Mouse (Mus musculus) v-Abl transformed pro-B cells (cell line): ENCODE data around the gene Vps33b.

Experiments
- in situ Hi-C, 2 experiments: fragments of 400-800 bp; cut with MboI; formaldehyde crosslinking; loops; one replicate each; pipeline ENCODE4 v1.15.1; 2025; ENCODE audit not compliant: unreplicated experiment in 2 of 2

The Vps33b gene

GRCm38 (mm10) chr7:80268897-80269750 is at the start of gene Vps33b:
Gene Vps33b, plus strand, starts transcription at chr7:80269649.
- in situ Hi-C loops: no loop called here

GRCm38 (mm10) chr7:80220237-80220797 is 49.1 kb upstream of the Vps33b start:
- in situ Hi-C loops: no loop called here

DNA sequence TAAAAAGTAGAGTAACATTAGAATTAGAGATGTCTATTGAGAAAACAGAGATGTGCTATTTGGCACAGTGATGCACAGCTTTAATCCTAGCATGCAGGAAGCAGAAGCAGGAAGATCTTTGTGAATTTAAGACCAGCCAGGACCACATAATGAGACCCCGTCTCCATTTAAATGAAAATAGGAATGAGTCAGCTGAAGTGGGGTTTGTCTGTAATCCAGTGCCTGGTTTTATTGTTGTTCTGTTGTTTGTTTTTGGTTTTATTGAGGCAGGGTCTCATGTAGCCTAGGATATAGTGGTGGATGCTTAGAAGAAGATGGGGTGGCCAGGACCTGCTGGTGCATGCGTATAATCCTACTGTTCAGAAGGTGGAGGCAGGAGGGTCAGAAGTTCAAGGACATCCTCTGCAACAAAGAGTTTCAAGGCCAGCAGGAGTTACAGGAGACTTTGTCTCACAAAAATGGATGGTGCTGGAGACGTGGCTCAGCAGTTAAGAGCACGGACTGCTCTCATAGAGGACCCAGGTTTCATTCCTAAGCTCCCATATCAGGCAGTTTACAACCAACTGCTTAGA is 48.2 kb upstream of the Vps33b start:
- in situ Hi-C loops: no loop called here

DNA sequence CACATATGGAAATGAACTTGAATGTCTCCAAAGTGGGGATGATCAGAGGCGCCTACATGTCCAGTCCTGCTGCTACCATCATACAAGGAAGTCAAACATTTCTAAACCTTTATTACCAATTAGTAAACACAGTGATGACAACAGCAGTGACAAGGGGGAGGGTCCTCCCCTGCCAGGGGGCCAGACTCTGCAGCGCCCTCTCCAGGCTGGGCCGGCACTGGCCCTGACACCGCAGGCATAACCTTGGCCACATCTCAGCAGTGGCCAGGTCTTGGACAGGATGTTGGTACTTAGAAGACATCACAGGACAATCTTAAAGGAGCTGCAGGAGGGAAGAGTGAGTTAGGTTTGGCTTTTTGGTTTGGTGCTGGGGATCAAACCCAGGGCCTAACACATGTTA is 42.4 kb upstream of the Vps33b start:
- in situ Hi-C loops: no loop called here

DNA sequence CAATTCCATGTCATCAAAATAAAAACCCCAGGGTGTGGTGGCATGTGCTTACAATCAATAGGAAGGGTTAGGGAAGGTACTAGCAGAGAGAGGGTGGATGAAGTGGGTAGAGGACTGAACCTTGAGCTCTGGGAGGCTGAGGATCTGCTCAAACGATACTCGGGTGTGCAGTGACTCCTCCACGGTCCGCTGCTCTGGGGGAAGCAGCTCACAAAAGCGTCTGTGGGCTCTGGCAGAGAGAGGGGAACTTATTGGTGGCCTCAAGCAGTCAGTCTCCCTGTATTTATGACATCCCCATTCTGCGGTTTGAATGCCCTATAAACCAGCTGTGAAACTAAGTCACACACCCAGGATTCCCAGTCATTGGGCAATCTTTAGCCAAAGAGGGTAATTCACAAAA is 39.3 kb upstream of the Vps33b start:
- in situ Hi-C loops: no loop called here

GRCm38 (mm10) chr7:80231971-80232488 is 37.4 kb upstream of the Vps33b start:
- in situ Hi-C loops: no loop called here

- in situ Hi-C loops: no loop called here
Observed at GRCm38 (mm10) chr7:80232489-80233029, 36.9 kb upstream of the Vps33b start, which contains the start of the genes Cib1 and Gdpgp1. Gene Cib1, minus strand, starts transcription at chr7:80232813. Gene Gdpgp1, plus strand, starts transcription at chr7:80232865.

- in situ Hi-C loops: no loop called here
Observed at GRCm38 (mm10) chr7:80233799-80234198, 35.6 kb upstream of the Vps33b start.

GRCm38 (mm10) chr7:80238542-80238941 is 30.9 kb upstream of the Vps33b start:
- in situ Hi-C loops: no loop called here

- in situ Hi-C loops: no loop called here
Observed at GRCm38 (mm10) chr7:80241661-80242060, 27.8 kb upstream of the Vps33b start.

DNA sequence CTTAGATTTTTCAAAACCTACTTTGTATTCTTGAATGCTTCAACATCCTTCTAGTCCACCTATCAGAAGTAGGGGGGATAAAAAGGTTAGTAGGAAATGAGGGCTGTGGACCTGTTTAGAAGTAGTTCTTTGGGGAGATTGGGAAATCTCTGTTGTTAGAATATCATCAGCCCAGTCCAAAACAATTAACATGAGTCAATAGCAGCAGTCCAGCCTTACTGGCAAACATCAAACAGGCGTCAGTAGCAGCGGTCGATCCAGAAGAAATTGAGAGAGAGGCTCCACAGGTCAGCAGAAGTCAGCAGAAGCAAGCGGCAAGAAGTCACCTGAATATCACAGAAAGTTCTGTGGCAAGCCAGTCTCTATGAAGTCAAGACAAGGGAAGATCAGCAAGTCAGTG is 24.6 kb upstream of the Vps33b start:
- in situ Hi-C loops: no loop called here

GRCm38 (mm10) chr7:80246148-80246721 is 23.2 kb upstream of the Vps33b start, which contains the start of gene Ttll13:
Gene Ttll13, plus strand, starts transcription at chr7:80246376.
- in situ Hi-C loops: no loop called here

DNA sequence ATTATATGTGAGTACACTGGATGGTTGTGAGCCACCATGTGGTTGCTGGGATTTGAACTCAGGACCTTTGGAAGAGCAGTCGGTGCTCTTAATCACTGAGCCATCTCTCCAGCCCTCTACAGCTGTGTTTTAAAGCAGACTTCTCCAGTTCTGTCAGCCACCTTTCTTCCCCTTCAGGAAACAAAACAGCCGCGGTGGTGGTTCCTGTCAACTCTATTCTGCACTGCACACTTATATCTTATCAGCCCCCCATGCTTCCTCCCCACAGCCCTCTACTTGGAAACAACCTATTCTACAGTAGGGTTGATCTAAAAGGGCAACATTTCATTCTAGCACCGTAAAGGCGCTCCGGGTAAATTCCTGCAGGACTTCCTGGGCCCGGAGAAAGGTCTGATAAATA is 22.6 kb upstream of the Vps33b start:
- in situ Hi-C loops: no loop called here

- in situ Hi-C loops: loop anchor here (5.0 to 10.0 kb wide), 2 partner anchors 110 to 238 kb away; no protein-coding TSS in a partner anchor
Observed at GRCm38 (mm10) chr7:80252437-80252836, 17.0 kb upstream of the Vps33b start.

- in situ Hi-C loops: loop anchor here (5.0 to 10.0 kb wide), 2 partner anchors 111 to 238 kb away; no protein-coding TSS in a partner anchor
Observed at GRCm38 (mm10) chr7:80252886-80253285, 16.6 kb upstream of the Vps33b start.

GRCm38 (mm10) chr7:80255981-80256380 is 13.5 kb upstream of the Vps33b start:
- in situ Hi-C loops: loop anchor here in 1 of 2 experiments (5.0 to 10.0 kb wide), 2 partner anchors 114 to 241 kb away; no protein-coding TSS in a partner anchor

DNA sequence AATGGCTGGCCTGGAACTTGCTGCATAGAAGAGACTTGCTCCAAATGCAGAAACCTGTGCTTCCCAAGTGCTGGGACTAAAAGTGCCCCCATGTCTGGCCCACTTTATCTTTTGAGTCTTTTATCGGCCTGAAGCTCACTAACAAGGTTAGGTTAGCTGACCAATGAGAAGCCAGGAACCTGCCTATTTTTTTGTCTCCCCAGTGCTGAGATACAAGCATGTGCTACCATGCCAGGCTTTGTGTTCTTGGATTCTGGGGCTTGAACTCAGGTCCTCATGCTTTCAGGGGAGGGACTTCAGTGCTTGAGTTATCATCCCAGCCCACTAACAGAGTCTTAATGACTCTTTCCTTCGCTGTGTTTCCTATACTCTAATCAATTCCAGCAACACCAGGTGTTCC is 11.7 kb upstream of the Vps33b start:
- in situ Hi-C loops: loop anchor here in 1 of 2 experiments (5.0 to 10.0 kb wide), 2 partner anchors 115 to 243 kb away; no protein-coding TSS in a partner anchor

DNA sequence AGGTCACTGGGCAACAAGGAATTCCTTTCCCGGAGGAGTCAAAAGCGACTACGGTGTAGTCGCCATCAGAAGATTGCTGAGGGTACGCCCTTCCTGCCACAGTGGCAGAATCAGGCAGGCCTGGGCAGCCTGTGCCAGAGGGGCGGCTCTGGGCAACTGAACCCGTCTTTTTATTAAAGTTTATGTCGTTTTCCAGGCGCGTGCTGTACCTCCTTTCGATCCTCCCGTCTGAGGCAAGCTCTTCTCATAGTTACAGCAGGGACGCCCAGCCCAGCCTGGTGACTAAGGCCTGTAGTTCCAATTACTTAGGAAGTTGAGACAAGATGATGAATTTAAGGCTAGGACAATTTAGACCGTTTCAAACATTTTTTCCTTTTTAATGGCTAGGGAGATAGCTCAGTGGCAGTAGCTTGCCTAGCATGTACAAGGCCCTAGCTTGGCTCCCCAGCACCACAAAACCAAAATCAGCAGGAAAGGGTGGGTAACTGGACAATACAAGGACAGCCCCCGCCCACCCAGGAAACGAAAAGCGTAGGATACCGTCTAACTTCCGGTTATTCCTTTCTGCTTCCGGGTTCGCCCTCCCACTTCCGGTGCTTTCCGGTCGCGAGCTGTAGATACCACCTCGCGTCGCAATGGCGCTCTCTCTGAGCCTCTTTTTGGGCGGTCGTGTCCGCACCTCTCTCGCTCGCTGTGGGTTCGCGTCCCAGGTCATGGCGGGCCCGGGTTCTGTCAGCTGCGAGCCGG is 8.7 kb upstream of the Vps33b start, which contains the start of gene Ngrn:
Ngrn (plus strand) TSS at position 591 of the 747 bp plus-strand sequence.
- in situ Hi-C loops: no loop called here

GRCm38 (mm10) chr7:80261372-80261990 is 8.0 kb upstream of the Vps33b start:
- in situ Hi-C loops: no loop called here
